Mouse (Mus musculus): ENCODE measurements around the gene Rgs10.

- no peak for TF ChIP-seq POLR2A (IDR thresholded peaks at IDR 0.05; ENCODE audit: insufficient read length, low read depth)
- no peak for TF ChIP-seq MYOG (IDR thresholded peaks at IDR 0.05; ENCODE audit: control insufficient read depth in 1 of 3, insufficient read depth in 1 of 3, insufficient read length in 2 of 3, low read depth in 2 of 3)
Measured at GRCm38 (mm10) chr7:128346522-128346921, 72.0 kb downstream of the Rgs10 start.

Data from myocyte (in vitro differentiated cells).